Mouse (Mus musculus) ES-E14 (cell line): ENCODE data around the gene Arhgap17.

Source experiments
- CHD2 ChIP-seq: IDR thresholded peaks from 2 replicates; pipeline ENCODE4 v1.6.1; 2014; ENCODE audit warnings: mild to moderate bottlenecking, low read depth, low read length, inconsistent platforms
- HCFC1 ChIP-seq: IDR thresholded peaks from 2 replicates; pipeline ENCODE4 v1.6.1; 2012; ENCODE audit warnings: low read length, inconsistent platforms, borderline replicate concordance; ENCODE audit not compliant: insufficient read depth
- MAFK ChIP-seq: IDR thresholded peaks from 2 replicates; pipeline ENCODE4 v1.6.1; 2014; ENCODE audit warnings: mild to moderate bottlenecking, low read depth, low read length, inconsistent platforms; ENCODE audit not compliant: insufficient read depth
- ZNF384 ChIP-seq: IDR thresholded peaks from 2 replicates; pipeline ENCODE4 v1.6.1; 2012; ENCODE audit warnings: low read depth, low read length, inconsistent platforms

- TF ChIP-seq HCFC1 (no peak), MAFK (no peak), CHD2 (no peak), ZNF384 (no peak)
Measured at GRCm38 (mm10) chr7:123389686-123390280, 20.1 kb upstream of the Arhgap17 start.
